Mouse (Mus musculus) midbrain, postnatal 0 days (tissue): ENCODE measurements at regions not wholly inside any gene's neighbourhood (a gene's known extent, or its start where the extent isn't known, plus 50 kb on each side); places are given as distances from the start of the nearest gene placed in this dataset.
A peak's percentile ranks its signal among the peaks of the same experiment; 100 is the strongest.

ENCODE experiments used
- ATAC-seq: fragments of 200-750 bp; cut with Nextera tagmentation; 2 replicates; pipeline ENCODE4 v1.8.0; 2017; ENCODE audit warnings: moderate number of reproducible peaks, mild to moderate bottlenecking, moderate TSS enrichment, moderate library complexity; ENCODE audit not compliant: low FRiP score
- DNase-seq: peaks from one replicate; pipeline ENCODE4 v3.0.0-alpha.2; 2015; ENCODE audit warnings: low spot score
- H3K27ac ChIP-seq: fragments of 300-500 bp; sonication (generic); 2 replicates; pipeline ENCODE4 v1.5.1; 2014; ENCODE audit warnings: low read depth, mild to moderate bottlenecking, low read length, mixed read lengths
- H3K27me3 ChIP-seq: fragments of 300-500 bp; sonication (generic); 2 replicates; pipeline ENCODE4 v1.6.1; 2014; ENCODE audit warnings: low read length, control low read depth, mixed read lengths; ENCODE audit not compliant: insufficient read depth
- H3K36me3 ChIP-seq: fragments of 300-500 bp; sonication (generic); 2 replicates; pipeline ENCODE4 v1.6.1; 2014; ENCODE audit warnings: low read length, control low read depth, mixed read lengths; ENCODE audit not compliant: insufficient read depth
- H3K4me1 ChIP-seq: fragments of 300-500 bp; sonication (generic); 2 replicates; pipeline ENCODE4 v1.6.1; 2014; ENCODE audit warnings: mild to moderate bottlenecking, control low read depth, antibody characterized with exemption, low read length, mixed read lengths; ENCODE audit not compliant: insufficient read depth
- H3K4me2 ChIP-seq: fragments of 300-500 bp; sonication (generic); 2 replicates; pipeline ENCODE4 v1.6.1; 2014; ENCODE audit warnings: low read depth, mild to moderate bottlenecking, low read length, mixed read lengths; ENCODE audit not compliant: poor library complexity, severe bottlenecking
- H3K4me3 ChIP-seq: fragments of 300-500 bp; sonication (generic); 2 replicates; pipeline ENCODE4 v1.5.1; 2014; ENCODE audit warnings: low read depth, mild to moderate bottlenecking, low read length, moderate library complexity
- H3K9ac ChIP-seq: fragments of 300-500 bp; sonication (generic); replicated peaks from 2 replicates; pipeline ENCODE4 v1.6.1; 2014; ENCODE audit warnings: mild to moderate bottlenecking, low read length, moderate library complexity, mixed read lengths; ENCODE audit not compliant: poor library complexity, severe bottlenecking
- H3K9me3 ChIP-seq: fragments of 300-500 bp; sonication (generic); 2 replicates; pipeline ENCODE4 v1.6.1; 2016; ENCODE audit warnings: low read length, control low read depth
- CTCF ChIP-seq: IDR thresholded peaks from 2 replicates; pipeline ENCODE4 v1.5.1; 2016; ENCODE audit warnings: antibody characterized with exemption, mild to moderate bottlenecking
- WGBS: fragments of 180-500 bp; shearing (Covaris S2); extraction: QIAGEN DNeasy Blood & Tissue Kit; methylation state at CpG from one replicate; pipeline ENCODE4 v1.1.7; 2014; 5-methylcytosine and 5-hydroxymethylcytosine counted together

- H3K4me2 ChIP-seq, result peak overlapping the region; percentile 48
- no peaks in the 10 kb centered on the region for H3K36me3 ChIP-seq
- no peaks in the 10 kb centered on the region for H3K9me3 ChIP-seq
- DNase-seq (peak; percentile 55), ATAC-seq (peak; percentile 72)
- H3K4me1 ChIP-seq, result no peaks in the 10 kb centered on the region; the same call in 1 of the 2 replicates
- 1% methylated on average over 12 of the region's 12 CpGs for WGBS
- TF ChIP-seq CTCF, result no peak
- no peaks in the 10 kb centered on the region for H3K27me3 ChIP-seq
- H3K27ac ChIP-seq, result no peak overlapping the region
- H3K9ac ChIP-seq, result peak overlapping the region; percentile 15; the same call in 1 of the 2 replicates
- H3K4me3 ChIP-seq, result peak overlapping the region; percentile 13; the same call in 1 of the 2 replicates
Observed at GRCm38 (mm10) chr4:9184451-9185121, 945.7 kb upstream of the Car8 start.

GRCm38 (mm10) chr4:9174365-9174764, 935.5 kb upstream of the Car8 start:
- Histone ChIP-seq H3K9me3 (no peaks in the 10 kb centered on the region), H3K4me3 (no peak overlapping the region), H3K27ac (no peak overlapping the region), H3K27me3 (no peaks in the 10 kb centered on the region), H3K9ac (no peak overlapping the region), H3K4me2 (no peak overlapping the region), H3K36me3 (no peaks in the 10 kb centered on the region), H3K4me1 (no peaks in the 10 kb centered on the region)
- WGBS, result 80% methylated on average over 1 of the region's 1 CpGs
- no peak for TF ChIP-seq CTCF
- ATAC-seq (no peak), DNase-seq (no peak)

DNA sequence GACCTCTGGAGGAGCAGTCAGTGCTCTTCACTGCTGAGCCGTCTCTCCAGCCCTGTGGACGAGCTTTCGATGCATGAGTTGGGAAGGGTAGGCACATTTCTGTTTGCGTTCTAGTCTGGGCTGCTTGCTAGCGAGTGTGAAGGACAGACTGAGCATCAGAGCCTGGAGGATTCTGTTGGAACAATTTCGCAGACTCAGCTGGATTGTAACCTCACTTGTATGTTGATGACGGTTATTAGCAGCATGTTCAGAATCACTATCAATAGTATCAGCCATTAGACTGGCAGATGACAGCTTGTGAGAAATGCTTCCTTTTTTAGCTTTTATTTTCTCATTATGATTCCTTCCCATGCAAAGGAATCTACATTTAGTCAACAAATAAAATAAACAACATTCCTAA, 923.5 kb upstream of the Car8 start:
- Histone ChIP-seq H3K4me3 (no peak overlapping the region), H3K9me3 (no peaks in the 10 kb centered on the region), H3K27ac (no peak overlapping the region), H3K36me3 (no peaks in the 10 kb centered on the region), H3K27me3 (no peaks in the 10 kb centered on the region), H3K4me2 (no peak overlapping the region), H3K9ac (no peak overlapping the region), H3K4me1 (0 out of 2 replicates have a peak, but pooled peaks cover 3% of the 10 kb centered on the region)
- DNase-seq (no peak), ATAC-seq (no peak)
- WGBS, result 75% methylated on average over 7 of the region's 7 CpGs
- TF ChIP-seq CTCF, result no peak

GRCm38 (mm10) chr4:9161814-9162133, 922.9 kb upstream of the Car8 start:
- Histone ChIP-seq H3K4me3 (no peak overlapping the region), H3K9ac (no peak overlapping the region), H3K27me3 (no peaks in the 10 kb centered on the region), H3K4me1 (0 out of 2 replicates have a peak, but pooled peaks cover 3% of the 10 kb centered on the region), H3K36me3 (no peaks in the 10 kb centered on the region), H3K27ac (no peak overlapping the region), H3K4me2 (no peak overlapping the region), H3K9me3 (no peaks in the 10 kb centered on the region)
- TF ChIP-seq CTCF, result no peak
- no peak for ATAC-seq
- whole genome bisulfite sequencing, result 47% methylated on average over 4 of the region's 4 CpGs
- no peak for DNase-seq

DNA sequence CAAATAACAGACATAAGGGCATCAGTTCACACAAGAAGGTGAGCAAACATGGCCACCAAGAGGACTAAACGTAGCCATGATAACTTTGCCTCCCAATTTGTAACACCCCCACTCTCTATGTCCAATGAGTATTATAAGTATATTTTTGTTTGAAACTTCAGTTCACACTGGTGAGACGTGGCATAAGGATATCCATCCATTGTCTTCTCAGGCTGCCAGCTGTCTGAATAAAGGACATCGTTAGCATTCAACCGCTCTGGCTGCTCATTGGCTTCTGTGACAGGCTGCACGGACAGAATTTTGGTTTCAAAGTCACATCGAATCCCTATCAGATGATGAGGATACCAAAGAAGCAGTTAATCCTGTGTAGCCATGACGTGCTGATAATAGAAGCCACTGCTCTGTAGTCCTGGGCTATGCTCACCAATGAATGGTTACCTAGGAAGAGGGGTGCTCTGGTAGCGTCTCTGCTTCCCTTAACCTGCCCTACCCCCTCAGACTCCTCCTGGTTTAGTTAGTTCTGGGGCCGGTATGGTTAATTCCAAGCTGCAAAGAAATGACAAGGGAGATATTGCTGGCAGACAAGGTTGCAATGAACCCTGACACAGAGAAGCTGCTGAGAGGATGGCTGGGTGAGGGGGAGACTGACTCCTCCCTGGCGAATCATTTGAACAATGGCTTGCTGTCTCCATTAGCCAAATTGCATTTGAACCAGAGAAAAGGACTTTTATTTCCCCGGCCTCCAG, 922.4 kb upstream of the Car8 start:
- Histone ChIP-seq H3K9me3 (no peaks in the 10 kb centered on the region), H3K9ac (no peak overlapping the region), H3K4me2 (no peak overlapping the region), H3K27ac (no peak overlapping the region), H3K27me3 (no peaks in the 10 kb centered on the region), H3K4me1 (0 out of 2 replicates have a peak, but pooled peaks cover 3% of the 10 kb centered on the region), H3K36me3 (no peaks in the 10 kb centered on the region), H3K4me3 (no peak overlapping the region)
- 33% methylated on average over 11 of the region's 11 CpGs for WGBS
- DNase-seq (no peak), ATAC-seq (no peak)
- TF ChIP-seq CTCF, result no peak

DNA sequence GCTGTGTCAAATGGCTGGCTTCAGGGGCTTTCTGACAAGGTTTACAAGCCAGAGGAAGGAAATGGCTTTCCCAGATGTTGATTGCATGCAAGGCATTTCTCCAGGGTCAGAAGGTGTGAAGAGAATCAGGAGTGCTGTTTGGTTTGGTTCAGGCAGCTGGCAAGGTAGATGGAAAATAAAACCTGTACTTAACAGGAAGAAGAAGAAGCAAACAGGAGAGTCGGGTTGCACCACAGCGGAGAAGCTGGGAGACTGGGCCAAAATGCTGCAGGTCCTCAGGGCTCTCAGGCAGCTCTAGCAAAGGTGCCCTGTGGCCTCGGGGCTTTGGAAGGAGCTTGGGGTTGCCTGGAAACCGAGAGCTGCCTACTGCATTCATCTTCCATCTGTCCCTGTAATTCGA, 908.9 kb upstream of the Car8 start:
- Histone ChIP-seq H3K4me2 (no peak overlapping the region), H3K4me3 (no peak overlapping the region), H3K9ac (no peak overlapping the region), H3K27me3 (no peaks in the 10 kb centered on the region), H3K27ac (no peak overlapping the region), H3K9me3 (no peaks in the 10 kb centered on the region), H3K36me3 (no peaks in the 10 kb centered on the region), H3K4me1 (no peaks in the 10 kb centered on the region)
- ATAC-seq (no peak), DNase-seq (peak; percentile 39)
- 21% methylated on average over 5 of the region's 5 CpGs for WGBS
- TF ChIP-seq CTCF, result no peak
